Comparison of ENCODE assay signal across 23 mouse cellular contexts in the genomic region with DNA sequence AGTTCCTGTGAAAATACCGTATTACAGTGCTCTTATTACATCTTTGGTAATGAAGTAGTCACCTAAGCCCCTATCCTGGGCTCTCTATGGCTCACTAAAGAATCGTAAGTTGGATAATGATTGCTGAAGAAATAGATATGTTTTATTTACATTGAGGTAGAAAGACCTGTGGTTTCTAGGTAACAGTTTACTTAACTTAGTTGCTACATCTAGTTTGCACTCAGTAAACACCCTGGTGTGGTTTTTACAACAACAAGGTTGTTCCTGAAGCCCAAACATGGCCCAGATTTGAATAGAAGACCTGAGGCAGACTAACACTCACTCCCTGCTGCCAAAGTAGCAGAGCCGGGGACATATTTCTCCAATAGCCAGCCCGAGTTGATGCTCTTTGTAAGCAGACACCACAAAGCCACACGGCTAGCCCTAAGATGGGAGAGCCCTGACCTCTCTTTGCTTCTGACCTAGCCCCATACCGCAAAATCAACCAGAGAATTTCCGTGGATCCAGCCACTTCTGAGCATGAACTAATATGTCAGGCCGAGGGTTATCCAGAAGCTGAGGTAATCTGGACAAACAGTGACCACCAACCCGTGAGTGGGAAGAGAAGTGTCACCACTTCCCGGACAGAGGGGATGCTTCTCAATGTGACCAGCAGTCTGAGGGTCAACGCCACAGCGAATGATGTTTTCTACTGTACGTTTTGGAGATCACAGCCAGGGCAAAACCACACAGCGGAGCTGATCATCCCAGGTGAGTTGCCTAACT. TPM values are rescaled to one million over a fixed set of nuclear protein-coding genes. Genes with fewer than 3 reads are reported as not detected.
"Had no signal": no experiment of that assay in that cellular context is flagged by ENCODE, and none has a peak within 500 bp of the region (broad histone marks: within the 10 kb centered on the region; RNA-seq: fewer than 3 reads in every experiment).

No protein-coding gene starts in this region.

- H3K4me1 ChIP-seq: lung, embryonic 15.5 days; midbrain, embryonic 13.5 days; midbrain, embryonic 15.5 days; neural tube, embryonic 12.5 days; stomach, embryonic 15.5 days had no signal

- ATAC-seq: lung, postnatal 0 days; midbrain, embryonic 13.5 days; midbrain, embryonic 15.5 days had no signal

- H3K9ac ChIP-seq: lung, embryonic 15.5 days; midbrain, embryonic 13.5 days; midbrain, embryonic 15.5 days; neural tube, embryonic 12.5 days; stomach, embryonic 15.5 days had no signal

- H3K4me3 ChIP-seq: lung, embryonic 15.5 days; megakaryocyte, embryonic 14.5 days; midbrain, embryonic 13.5 days; midbrain, embryonic 15.5 days; neural tube, embryonic 12.5 days; stomach, embryonic 15.5 days had no signal

- H3K27ac ChIP-seq: lung, embryonic 15.5 days; macrophage; midbrain, embryonic 13.5 days; midbrain, embryonic 15.5 days; neural tube, embryonic 12.5 days; stomach, embryonic 15.5 days; stomach, postnatal 0 days had no signal

- H3K4me2 ChIP-seq: lung, embryonic 15.5 days; midbrain, embryonic 11.5 days; midbrain, embryonic 13.5 days; midbrain, embryonic 15.5 days; neural tube, embryonic 12.5 days; stomach, embryonic 15.5 days had no signal

- H3K27me3 ChIP-seq: lung, embryonic 15.5 days; megakaryocyte, embryonic 14.5 days; midbrain, embryonic 13.5 days; midbrain, embryonic 15.5 days; neural tube, embryonic 12.5 days; stomach, embryonic 15.5 days had no signal

- H3K9me3 ChIP-seq: lung, embryonic 15.5 days; megakaryocyte, embryonic 14.5 days; midbrain, embryonic 13.5 days; midbrain, embryonic 15.5 days; neural tube, embryonic 12.5 days; stomach, embryonic 15.5 days had no signal

- H3K36me3 ChIP-seq: lung, embryonic 15.5 days; midbrain, embryonic 13.5 days; midbrain, embryonic 15.5 days; neural tube, embryonic 12.5 days; stomach, embryonic 15.5 days had no signal

- DNase-seq: lung, adult 2 months; lung, postnatal 14 days; lung, postnatal 36 days; right cerebral cortex, postnatal 14 days; thymus, adult 2 months; thymus, postnatal 36 days had no signal

RNA-seq across cellular contexts. Expression of gene Pdcd1lg2, which starts 30.7 kb away (rescaled TPM):
- total RNA-seq: megakaryocyte progenitor cell, adult 5-6 weeks had no signal
- polyA plus RNA-seq: midbrain, embryonic 11.5 days; midbrain, embryonic 15.5 days; neural tube, embryonic 12.5 days; neural tube, embryonic 14.5 days; stomach, embryonic 15.5 days had no signal

RNA-seq across cellular contexts. Expression of gene Rln1, which starts 45.6 kb away (rescaled TPM):
- total RNA-seq: megakaryocyte progenitor cell, adult 5-6 weeks; monocyte, adult 5-6 weeks; neutrophil, adult 5-6 weeks had no signal
- polyA plus RNA-seq: lung, adult 2 months; lung, embryonic 15.5 days; macrophage; spleen, adult 2 months; stomach, postnatal 0 days; testis, adult 2 months had no signal

RNA-seq across cellular contexts. Expression of gene Insl6, which starts 54.9 kb away (rescaled TPM):
- total RNA-seq: midbrain, postnatal 0 days had no signal
